Mouse (Mus musculus) T-helper 2 cell (primary cell): ENCODE results near the gene Wdr35.

ENCODE experiments used
- in situ Hi-C: fragments of 300-600 bp; cut with MboI, MseI; formaldehyde crosslinking; loops from one replicate; pipeline ENCODE4 v1.15.1; 2025; ENCODE audit warnings: high pct_unique_total_duplicates

Gene Wdr35

GRCm38 (mm10) chr12:9048090-9048489 lies 74.4 kb downstream of the Wdr35 start:
- in situ Hi-C loops, result loop anchor here (5.0 kb wide), 1 partner anchor 1389 kb away; no protein-coding TSS in a partner anchor

GRCm38 (mm10) chr12:9050824-9051223 lies 77.1 kb downstream of the Wdr35 start:
- in situ Hi-C loops, result loop anchor here (25.0 kb wide), 1 partner anchor 1536 kb away; no protein-coding TSS in a partner anchor

GRCm38 (mm10) chr12:9052075-9052829 lies 78.6 kb downstream of the Wdr35 start:
- in situ Hi-C loops, result loop anchor here (25.0 kb wide), 1 partner anchor 1535 kb away; no protein-coding TSS in a partner anchor

GRCm38 (mm10) chr12:9053345-9053744 lies 79.7 kb downstream of the Wdr35 start:
- in situ Hi-C loops, result loop anchor here (25.0 kb wide), 1 partner anchor 1534 kb away; no protein-coding TSS in a partner anchor

GRCm38 (mm10) chr12:9054012-9054411 lies 80.3 kb downstream of the Wdr35 start:
- in situ Hi-C loops, result loop anchor here (25.0 kb wide), 1 partner anchor 1533 kb away; no protein-coding TSS in a partner anchor

- in situ Hi-C loops, result loop anchor here (25.0 kb wide), 1 partner anchor 1532 kb away; no protein-coding TSS in a partner anchor
Measured at GRCm38 (mm10) chr12:9055269-9055668, 81.6 kb downstream of the Wdr35 start.

GRCm38 (mm10) chr12:9059502-9059901 lies 85.8 kb downstream of the Wdr35 start:
- in situ Hi-C loops, result loop anchor here (25.0 kb wide), 1 partner anchor 1528 kb away; no protein-coding TSS in a partner anchor

- in situ Hi-C loops, result loop anchor here (25.0 kb wide), 1 partner anchor 1527 kb away; no protein-coding TSS in a partner anchor
Measured at GRCm38 (mm10) chr12:9059965-9060364, 86.3 kb downstream of the Wdr35 start.

- in situ Hi-C loops, result loop anchor here (25.0 kb wide), 1 partner anchor 1524 kb away; no protein-coding TSS in a partner anchor
Measured at GRCm38 (mm10) chr12:9063611-9064010, 89.9 kb downstream of the Wdr35 start.

- in situ Hi-C loops, result loop anchor here (25.0 kb wide), 1 partner anchor 1516 kb away; no protein-coding TSS in a partner anchor
Measured at GRCm38 (mm10) chr12:9071058-9071457, 97.4 kb downstream of the Wdr35 start.

- in situ Hi-C loops, result loop anchor here (25.0 kb wide), 1 partner anchor 1516 kb away; no protein-coding TSS in a partner anchor
Measured at GRCm38 (mm10) chr12:9071493-9071892, 97.8 kb downstream of the Wdr35 start.

- in situ Hi-C loops, result no loop called here
Measured at GRCm38 (mm10) chr12:9077554-9078125, 103.9 kb downstream of the Wdr35 start.
